Mouse (Mus musculus) neural tube, embryonic 15.5 days (tissue): ENCODE results near the gene 1110032A03Rik. TPM values are rescaled to one million over a fixed set of nuclear protein-coding genes. Genes with fewer than 3 reads are reported as not detected.
A peak's percentile ranks its signal among the peaks of the same experiment; 100 is the strongest.

Experiments
- ATAC-seq: fragments of 200-750 bp; cut with Nextera tagmentation; 2 replicates; pipeline ENCODE4 v1.8.0; 2017; ENCODE audit warnings: mild to moderate bottlenecking, moderate TSS enrichment, moderate library complexity; ENCODE audit not compliant: low FRiP score
- H3K27ac ChIP-seq: fragments of 300-500 bp; sonication (generic); replicated peaks from 2 replicates; pipeline ENCODE4 v1.5.1; 2015; ENCODE audit warnings: mild to moderate bottlenecking, inconsistent platforms
- H3K27me3 ChIP-seq: fragments of 300-500 bp; sonication (generic); replicated peaks from 2 replicates; pipeline ENCODE4 v1.6.1; 2015; ENCODE audit warnings: inconsistent platforms
- H3K36me3 ChIP-seq: fragments of 300-500 bp; sonication (generic); 2 replicates; pipeline ENCODE4 v1.6.1; 2015; ENCODE audit warnings: inconsistent platforms
- H3K4me1 ChIP-seq: fragments of 300-500 bp; sonication (generic); 2 replicates; pipeline ENCODE4 v1.6.1; 2015; ENCODE audit warnings: inconsistent platforms
- H3K4me2 ChIP-seq: fragments of 300-500 bp; sonication (generic); 2 replicates; pipeline ENCODE4 v1.6.1; 2015; ENCODE audit warnings: inconsistent platforms, mild to moderate bottlenecking, moderate library complexity
- H3K4me3 ChIP-seq: fragments of 300-500 bp; sonication (generic); replicated peaks from 2 replicates; pipeline ENCODE4 v1.5.1; 2015; ENCODE audit warnings: mild to moderate bottlenecking, inconsistent platforms
- H3K9ac ChIP-seq: fragments of 300-500 bp; sonication (generic); replicated peaks from 2 replicates; pipeline ENCODE4 v1.6.1; 2015; ENCODE audit warnings: mild to moderate bottlenecking, inconsistent platforms
- H3K9me3 ChIP-seq: fragments of 300-500 bp; sonication (generic); replicated peaks from 2 replicates; pipeline ENCODE4 v1.6.1; 2016; ENCODE audit warnings: inconsistent platforms
- WGBS: fragments of 180-500 bp; shearing (Covaris S2); methylation state at CpG from one replicate; pipeline ENCODE4 v1.1.7; 2015; ENCODE audit warnings: mixed read lengths; 5-methylcytosine and 5-hydroxymethylcytosine counted together
- polyA plus RNA-seq: library from polyadenylated mRNA; unstranded; fragments of >200 nt; fragmentation: Nextera tagmentation; extraction: Ambion mirVana; gene quantifications from 2 replicates; pipeline ENCODE4 v1.2.1, GENCODE M21; 2015

The 1110032A03Rik gene
- 50.9 and 58.4 TPM in 2 replicates for polyA plus RNA-seq

DNA sequence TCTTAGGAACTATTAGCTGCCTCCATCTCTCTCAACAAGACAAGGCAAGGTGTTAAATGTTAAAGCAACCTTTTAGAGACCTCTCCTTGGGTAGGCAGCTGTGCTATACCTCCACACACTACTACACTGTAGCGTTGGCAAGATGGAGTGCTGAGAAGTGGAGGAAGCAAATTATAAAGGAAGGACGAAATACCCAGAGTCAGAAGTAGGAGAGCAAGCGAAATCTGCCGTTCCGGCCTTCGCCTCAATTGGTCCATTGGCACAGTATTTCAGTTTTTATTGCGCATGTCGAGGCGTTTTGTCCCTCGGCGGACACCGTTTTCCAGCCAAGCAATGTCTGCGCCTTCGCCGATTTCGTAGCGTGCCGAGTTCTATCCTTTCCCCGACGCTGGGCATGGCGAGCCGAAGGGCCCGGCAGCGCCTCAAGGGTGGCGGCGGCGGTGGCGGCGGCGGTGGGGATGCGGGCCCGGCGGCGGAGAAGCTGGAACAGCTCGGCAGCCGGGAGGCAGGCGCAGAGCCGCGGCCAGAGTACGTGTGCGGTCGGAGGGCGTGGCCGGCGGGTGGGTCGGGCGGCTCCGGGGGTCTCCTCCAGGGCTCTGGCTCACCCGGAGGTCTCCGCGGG, at the start of gene 1110032A03Rik, which contains the start of gene Alg9:
Gene 1110032A03Rik (minus strand): TSS at position 530 of the 622 bp plus-strand sequence.
Gene Alg9 (plus strand): TSS at position 29 of the 622 bp plus-strand sequence.
- WGBS = under 1% methylated on average over 43 of the region's 51 CpGs
- peak; percentile 79 for ATAC-seq
- H3K9me3 ChIP-seq = no peaks in the 10 kb centered on the region

GRCm38 (mm10) chr9:50823779-50824453, 48.6 kb upstream of the 1110032A03Rik start:
- no peaks in the 10 kb centered on the region for H3K27me3 ChIP-seq
- no peak overlapping the region for H3K4me3 ChIP-seq
- no peaks in the 10 kb centered on the region for H3K9me3 ChIP-seq
- no peak overlapping the region for H3K27ac ChIP-seq
- H3K4me2 ChIP-seq = no peak overlapping the region
- H3K36me3 ChIP-seq = peaks cover 29% of the 10 kb centered on the region
- no peak for ATAC-seq
- no peak overlapping the region for H3K9ac ChIP-seq
- H3K4me1 ChIP-seq = no peaks in the 10 kb centered on the region
- 93% methylated on average over 11 of the region's 11 CpGs for WGBS

More for the DNA sequence above, at the start of gene 1110032A03Rik, which contains the start of gene Alg9:
- peak within 1 kb of the TSS; percentile 73 for H3K4me2 ChIP-seq
- no peaks in the 10 kb centered on the region for H3K27me3 ChIP-seq
- peak within 1 kb of the TSS; percentile 92 for H3K9ac ChIP-seq
- H3K4me1 ChIP-seq = peaks cover 23% of the 10 kb centered on the region
- peak within 1 kb of the TSS; percentile 89 for H3K4me3 ChIP-seq
- peak within 1 kb of the TSS; percentile 95 for H3K27ac ChIP-seq
- H3K36me3 ChIP-seq = peaks cover 18% of the 10 kb centered on the region

DNA sequence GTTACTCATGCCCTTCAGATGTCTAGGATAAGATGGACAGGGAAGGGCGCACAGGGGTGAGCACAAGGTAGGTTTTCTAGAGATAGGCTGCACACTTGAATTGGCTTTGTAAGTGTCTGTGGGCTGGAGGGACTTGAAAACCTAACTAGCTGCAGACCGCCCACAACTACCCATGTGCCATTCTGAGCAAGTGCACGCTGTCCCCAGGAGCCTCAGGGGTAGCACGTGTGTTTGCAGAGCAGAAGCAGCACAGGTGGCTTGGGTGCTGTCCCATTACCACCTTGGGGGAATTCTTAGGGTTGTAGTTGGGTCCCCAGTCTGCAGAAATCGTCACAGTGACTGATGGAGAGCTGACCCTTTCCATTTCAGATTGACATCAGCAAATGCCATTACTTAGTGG, 46.9 kb upstream of the 1110032A03Rik start:
- Histone ChIP-seq H3K4me2 (no peak overlapping the region), H3K27ac (no peak overlapping the region), H3K27me3 (no peaks in the 10 kb centered on the region), H3K9me3 (no peaks in the 10 kb centered on the region), H3K9ac (no peak overlapping the region), H3K4me3 (no peak overlapping the region), H3K4me1 (no peaks in the 10 kb centered on the region), H3K36me3 (peaks cover 35% of the 10 kb centered on the region)
- no peak for ATAC-seq
- 95% methylated on average over 5 of the region's 5 CpGs for WGBS

- WGBS = 86% methylated on average over 6 of the region's 6 CpGs
Measured at GRCm38 (mm10) chr9:50821651-50822050, 46.3 kb upstream of the 1110032A03Rik start.

DNA sequence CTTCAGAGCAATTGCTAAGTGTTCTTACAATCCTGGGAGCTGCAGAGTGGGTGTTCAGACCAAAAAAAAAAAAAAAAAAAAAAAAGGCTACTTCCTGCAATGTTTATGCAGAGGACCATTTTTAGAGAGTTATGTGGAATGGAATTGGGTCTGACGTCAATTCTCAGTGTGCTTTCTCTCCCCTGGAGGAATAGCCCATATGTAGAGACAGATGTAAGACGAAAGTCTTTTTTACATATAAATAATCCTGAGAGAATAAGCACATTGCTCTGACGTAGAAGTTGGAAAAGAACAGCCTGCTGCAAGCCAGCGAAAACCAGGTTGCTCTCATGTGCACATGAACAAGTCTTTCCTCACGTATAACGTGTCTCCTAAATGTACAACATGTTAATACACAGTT, 44.4 kb upstream of the 1110032A03Rik start:
- Histone ChIP-seq H3K9me3 (no peaks in the 10 kb centered on the region), H3K9ac (no peak overlapping the region), H3K27ac (no peak overlapping the region), H3K27me3 (no peaks in the 10 kb centered on the region), H3K4me3 (no peak overlapping the region), H3K36me3 (peaks cover 46% of the 10 kb centered on the region), H3K4me1 (no peaks in the 10 kb centered on the region), H3K4me2 (no peak overlapping the region)
- 91% methylated on average over 6 of the region's 6 CpGs for WGBS
- no peak for ATAC-seq

More at GRCm38 (mm10) chr9:50821651-50822050, 46.3 kb upstream of the 1110032A03Rik start:
- no peak overlapping the region for H3K9ac ChIP-seq
- no peak overlapping the region for H3K4me3 ChIP-seq
- no peaks in the 10 kb centered on the region for H3K9me3 ChIP-seq
- no peak for ATAC-seq
- no peaks in the 10 kb centered on the region for H3K27me3 ChIP-seq
- H3K27ac ChIP-seq = no peak overlapping the region
- H3K4me1 ChIP-seq = no peaks in the 10 kb centered on the region
- no peak overlapping the region for H3K4me2 ChIP-seq
- H3K36me3 ChIP-seq = peaks cover 39% of the 10 kb centered on the region

GRCm38 (mm10) chr9:50818050-50818449, 42.7 kb upstream of the 1110032A03Rik start:
- WGBS = 88% methylated on average over 6 of the region's 6 CpGs
- Histone ChIP-seq H3K4me2 (no peak overlapping the region), H3K9ac (no peak overlapping the region), H3K27me3 (no peaks in the 10 kb centered on the region), H3K36me3 (peaks cover 52% of the 10 kb centered on the region), H3K4me3 (no peak overlapping the region), H3K9me3 (no peaks in the 10 kb centered on the region), H3K27ac (no peak overlapping the region), H3K4me1 (no peaks in the 10 kb centered on the region)
- no peak for ATAC-seq

GRCm38 (mm10) chr9:50816512-50816911, 41.2 kb upstream of the 1110032A03Rik start:
- no peak overlapping the region for H3K9ac ChIP-seq
- no peak overlapping the region for H3K4me3 ChIP-seq
- no peak for ATAC-seq
- peaks cover 54% of the 10 kb centered on the region for H3K36me3 ChIP-seq
- H3K4me1 ChIP-seq = no peaks in the 10 kb centered on the region
- no peaks in the 10 kb centered on the region for H3K27me3 ChIP-seq
- H3K4me2 ChIP-seq = no peak overlapping the region
- 93% methylated on average over 1 of the region's 1 CpGs for WGBS
- H3K9me3 ChIP-seq = no peaks in the 10 kb centered on the region
- no peak overlapping the region for H3K27ac ChIP-seq

- Histone ChIP-seq H3K9ac (no peak overlapping the region), H3K9me3 (no peaks in the 10 kb centered on the region), H3K27me3 (no peaks in the 10 kb centered on the region), H3K4me2 (no peak overlapping the region), H3K36me3 (peaks cover 55% of the 10 kb centered on the region), H3K4me3 (no peak overlapping the region), H3K4me1 (no peaks in the 10 kb centered on the region), H3K27ac (no peak overlapping the region)
- no peak for ATAC-seq
- 95% methylated on average over 4 of the region's 4 CpGs for WGBS
Measured at GRCm38 (mm10) chr9:50815666-50816065, 40.3 kb upstream of the 1110032A03Rik start.

- WGBS = 96% methylated on average over 5 of the region's 5 CpGs
- no peaks in the 10 kb centered on the region for H3K9me3 ChIP-seq
- H3K4me3 ChIP-seq = no peak overlapping the region
- H3K4me1 ChIP-seq = no peaks in the 10 kb centered on the region
- H3K27me3 ChIP-seq = no peaks in the 10 kb centered on the region
- no peak overlapping the region for H3K9ac ChIP-seq
- no peak overlapping the region for H3K27ac ChIP-seq
- no peak for ATAC-seq
- H3K36me3 ChIP-seq = peaks cover 69% of the 10 kb centered on the region
- H3K4me2 ChIP-seq = no peak overlapping the region
Measured at GRCm38 (mm10) chr9:50813796-50814195, 38.5 kb upstream of the 1110032A03Rik start.

DNA sequence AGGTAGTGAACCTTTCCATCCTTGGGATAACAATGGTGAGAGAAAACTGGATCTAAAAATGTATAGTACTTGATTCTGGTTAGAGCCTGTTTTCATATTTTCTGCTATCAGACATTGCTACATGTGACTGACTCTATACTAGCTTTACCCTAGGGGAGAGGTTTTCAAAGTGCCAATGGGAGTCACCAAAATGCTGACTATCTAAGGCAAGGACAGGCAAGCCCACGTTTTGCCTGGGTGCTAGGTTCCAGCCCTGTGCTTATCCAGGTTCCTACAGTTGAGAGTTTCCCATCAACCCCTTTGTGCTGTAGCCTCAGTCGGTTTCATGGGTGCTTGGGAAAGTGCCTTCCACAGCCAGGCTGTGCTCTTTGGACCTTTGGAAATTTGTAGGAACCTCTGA, 36.4 kb upstream of the 1110032A03Rik start:
- Histone ChIP-seq H3K36me3 (peaks cover 72% of the 10 kb centered on the region), H3K9me3 (no peaks in the 10 kb centered on the region), H3K9ac (no peak overlapping the region), H3K27ac (no peak overlapping the region), H3K4me3 (no peak overlapping the region), H3K4me2 (no peak overlapping the region), H3K27me3 (no peaks in the 10 kb centered on the region), H3K4me1 (no peaks in the 10 kb centered on the region)
- WGBS = 87% methylated on average over 2 of the region's 2 CpGs
- ATAC-seq = no peak

DNA sequence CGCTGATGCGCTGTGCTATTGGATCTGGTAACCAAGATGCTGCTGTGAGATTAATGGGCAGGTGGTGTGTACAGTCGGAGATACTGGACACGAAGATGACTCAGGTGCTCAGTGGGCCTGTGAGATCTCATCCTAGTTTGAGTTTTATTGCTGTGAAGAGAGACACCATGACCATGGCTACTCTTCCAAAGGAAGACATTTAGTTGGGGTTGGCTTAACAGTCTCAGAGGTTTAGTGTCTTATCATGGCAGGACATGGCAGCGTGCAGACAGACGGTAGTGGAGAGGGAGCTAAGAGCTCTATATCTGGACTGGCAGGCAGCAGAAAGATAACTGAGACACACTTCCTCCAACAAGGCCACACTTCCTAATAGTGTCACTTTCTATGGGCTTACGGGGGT, 35.9 kb upstream of the 1110032A03Rik start:
- no peaks in the 10 kb centered on the region for H3K4me1 ChIP-seq
- peaks cover 68% of the 10 kb centered on the region for H3K36me3 ChIP-seq
- 97% methylated on average over 7 of the region's 7 CpGs for WGBS
- H3K9me3 ChIP-seq = no peaks in the 10 kb centered on the region
- no peak overlapping the region for H3K9ac ChIP-seq
- H3K4me3 ChIP-seq = no peak overlapping the region
- H3K27me3 ChIP-seq = no peaks in the 10 kb centered on the region
- no peak overlapping the region for H3K4me2 ChIP-seq
- no peak for ATAC-seq
- no peak overlapping the region for H3K27ac ChIP-seq

- no peak overlapping the region for H3K27ac ChIP-seq
- 94% methylated on average over 13 of the region's 13 CpGs for WGBS
Measured at GRCm38 (mm10) chr9:50809146-50809545, 33.8 kb upstream of the 1110032A03Rik start.

More at GRCm38 (mm10) chr9:50809146-50809545, 33.8 kb upstream of the 1110032A03Rik start:
- Histone ChIP-seq H3K4me3 (no peak overlapping the region), H3K36me3 (peaks cover 81% of the 10 kb centered on the region), H3K27me3 (no peaks in the 10 kb centered on the region), H3K9me3 (no peaks in the 10 kb centered on the region), H3K4me2 (no peak overlapping the region), H3K9ac (no peak overlapping the region), H3K4me1 (no peaks in the 10 kb centered on the region)
- ATAC-seq = no peak
